Mouse (Mus musculus): ENCODE measurements around the gene Tanc1.
A peak's percentile ranks its signal among the peaks of the same experiment; 100 is the strongest.

Gene Tanc1

DNA sequence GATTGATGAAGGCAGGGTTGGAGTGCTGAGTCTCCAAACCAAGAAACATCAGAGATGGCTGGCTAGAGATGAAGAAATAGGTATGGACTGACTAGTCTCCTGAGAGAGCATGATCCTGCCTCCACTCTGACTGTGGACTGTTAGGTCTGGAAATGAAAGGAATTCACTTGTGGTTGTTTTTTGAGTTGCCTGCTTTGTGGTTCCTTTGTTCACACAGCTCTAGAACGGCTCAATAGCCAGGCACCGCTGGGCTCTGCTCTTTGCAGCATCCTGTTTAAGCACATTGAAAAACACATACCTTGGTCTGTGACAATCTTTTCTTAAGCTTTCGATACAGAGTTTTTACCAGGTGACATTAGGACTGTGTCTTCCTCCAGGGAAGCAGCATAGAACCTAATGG is 104.6 kb downstream of the Tanc1 start:
- no peak for DNase-seq (ENCODE audit: low spot score in 2 of 2)

DNA sequence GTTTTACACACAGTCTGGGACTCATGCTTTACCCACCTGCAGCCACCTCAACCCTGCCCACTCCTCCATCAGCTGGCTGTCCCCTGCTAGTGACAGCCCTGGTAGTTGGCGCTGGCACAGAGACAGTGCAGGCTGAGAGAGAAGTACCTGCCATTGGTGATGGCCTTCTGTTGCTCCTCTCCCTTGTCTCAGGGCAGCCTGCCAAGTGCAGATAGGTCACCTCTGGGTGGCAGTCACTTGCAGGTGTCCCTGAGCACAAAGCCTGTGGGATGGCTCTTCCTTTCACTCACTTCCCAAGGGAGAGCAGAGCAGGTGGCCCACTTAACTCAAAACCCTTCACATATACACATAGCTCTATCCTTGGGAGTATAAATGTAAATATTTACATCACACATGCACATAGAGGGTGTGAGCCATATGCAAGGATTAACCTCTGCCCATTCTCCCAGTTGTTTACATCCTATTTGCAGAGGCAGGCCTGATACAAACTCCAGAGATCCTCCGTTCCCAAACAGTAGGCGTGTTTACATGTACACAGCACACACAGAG is 106.0 kb downstream of the Tanc1 start:
- no peak for DNase-seq (ENCODE audit: low spot score in 2 of 2)

DNA sequence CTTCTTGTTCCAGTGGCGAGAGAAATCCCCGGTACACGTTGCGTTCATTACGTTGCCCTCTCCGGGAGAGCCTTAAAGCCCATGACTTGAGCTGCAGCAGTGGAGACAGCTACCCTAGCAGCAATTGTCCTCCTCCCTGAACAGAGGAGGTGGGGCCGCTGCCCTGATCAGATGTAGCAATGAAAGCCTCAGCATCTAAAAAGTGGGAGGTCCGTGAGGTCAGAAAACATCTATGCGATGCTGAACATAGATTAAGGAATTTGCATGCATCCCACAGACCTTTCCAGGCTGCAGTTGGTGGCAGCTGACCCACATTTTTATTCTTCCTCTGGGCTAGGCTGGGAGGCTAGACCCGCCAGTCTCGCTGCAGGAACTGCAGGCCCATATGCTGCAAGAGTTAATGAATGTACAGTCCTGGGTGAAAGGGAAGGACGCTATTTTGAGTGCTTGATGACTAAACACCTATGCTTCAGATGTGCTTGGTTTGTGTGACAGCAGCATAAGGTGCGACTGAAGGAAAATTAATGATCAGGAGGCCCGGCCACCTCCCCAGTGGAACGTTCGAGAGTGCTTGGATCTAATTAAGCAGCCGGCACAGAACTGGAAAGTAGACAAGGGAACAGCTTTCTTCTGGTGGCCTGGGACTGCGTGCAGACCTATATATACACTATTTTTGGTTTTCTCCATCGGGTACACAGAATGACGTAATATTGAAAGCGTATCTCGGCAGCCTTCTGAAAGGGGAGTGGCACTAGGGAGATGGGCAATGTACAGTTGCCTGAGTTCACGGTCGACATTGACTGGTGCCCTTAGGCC is 107.0 kb downstream of the Tanc1 start:
- no peak for DNase-seq (ENCODE audit: low spot score in 2 of 2)

- no peak for DNase-seq (ENCODE audit: low spot score in 2 of 2)
Measured at GRCm38 (mm10) chr2:59719831-59720230, 108.0 kb downstream of the Tanc1 start.

GRCm38 (mm10) chr2:59721119-59721518 is 109.3 kb downstream of the Tanc1 start:
- DNase-seq (ENCODE audit: low spot score in 2 of 2), result no peak

DNA sequence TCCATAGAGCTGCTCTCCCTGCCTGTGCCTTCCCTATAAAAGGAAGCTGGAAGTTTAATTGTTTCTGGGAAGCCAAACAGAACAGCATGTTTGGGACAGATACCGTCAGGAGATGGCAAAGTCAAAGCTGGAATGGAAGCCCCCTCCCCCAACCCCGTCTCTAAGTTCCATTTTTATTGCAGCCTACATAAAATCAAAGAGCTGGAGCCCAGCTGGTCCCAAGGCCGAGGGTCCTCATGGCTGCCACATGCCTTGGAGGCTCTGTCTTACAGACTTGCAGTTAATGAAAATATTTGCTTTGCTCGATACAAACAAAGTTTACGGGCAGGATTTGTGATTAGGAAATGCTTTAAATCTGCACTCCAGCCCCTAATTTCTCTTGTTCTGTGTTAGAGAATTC is 109.9 kb downstream of the Tanc1 start:
- DNase-seq (ENCODE audit: low spot score in 2 of 2), result no peak

DNA sequence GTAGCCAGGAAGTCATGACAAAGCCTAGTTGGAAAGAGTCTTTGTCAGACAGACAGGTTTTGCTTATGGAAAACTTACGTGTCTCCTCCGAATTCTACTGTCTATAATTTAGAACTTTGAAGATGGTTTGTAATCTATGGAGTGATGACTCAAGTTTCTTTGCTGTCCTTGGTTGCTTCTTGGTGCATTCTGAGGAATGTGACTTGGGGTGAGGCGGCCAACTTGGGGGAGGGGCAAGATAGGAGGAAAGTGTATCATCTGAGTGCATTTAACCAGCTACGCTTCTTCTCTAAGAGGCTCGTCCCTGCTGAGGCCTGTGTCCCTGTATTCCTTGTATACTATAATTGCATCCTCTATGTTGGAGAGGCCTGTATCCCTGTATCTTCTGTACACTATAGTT is 111.5 kb downstream of the Tanc1 start:
- DNase-seq (ENCODE audit: low spot score in 2 of 2), result no peak

DNA sequence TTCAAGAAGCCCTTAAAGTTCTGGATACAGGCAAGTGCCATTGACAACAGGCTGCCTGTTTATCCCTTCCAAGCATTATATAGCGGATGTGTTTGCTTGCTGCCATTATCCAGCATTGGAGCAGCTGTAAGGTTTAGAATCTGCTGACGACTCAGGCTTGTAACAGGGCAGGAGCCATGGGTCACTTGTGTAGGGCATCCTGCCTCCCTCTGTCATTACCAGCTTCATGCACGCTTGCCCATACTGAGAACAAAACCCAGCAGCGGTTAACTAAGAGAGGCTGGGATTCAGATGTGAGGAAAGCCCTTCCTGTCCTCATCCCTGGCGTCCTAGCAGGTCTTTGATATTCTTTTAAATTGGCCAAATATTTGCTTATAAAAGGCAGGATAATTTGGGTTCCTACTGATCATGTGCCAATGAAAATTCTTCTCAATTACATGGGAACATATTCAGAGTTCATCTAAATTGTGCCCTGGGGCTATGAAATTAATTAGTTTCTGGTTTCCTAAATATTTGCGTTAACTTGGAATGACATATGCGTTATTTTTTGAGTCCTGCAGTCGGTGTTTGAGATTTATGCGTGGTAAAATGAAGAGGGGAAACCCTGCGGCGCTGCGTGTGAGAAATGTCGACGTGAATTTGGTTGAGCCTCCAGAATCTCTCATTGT is 113.8 kb downstream of the Tanc1 start:
- no peak for DNase-seq (ENCODE audit: low spot score in 2 of 2)

DNA sequence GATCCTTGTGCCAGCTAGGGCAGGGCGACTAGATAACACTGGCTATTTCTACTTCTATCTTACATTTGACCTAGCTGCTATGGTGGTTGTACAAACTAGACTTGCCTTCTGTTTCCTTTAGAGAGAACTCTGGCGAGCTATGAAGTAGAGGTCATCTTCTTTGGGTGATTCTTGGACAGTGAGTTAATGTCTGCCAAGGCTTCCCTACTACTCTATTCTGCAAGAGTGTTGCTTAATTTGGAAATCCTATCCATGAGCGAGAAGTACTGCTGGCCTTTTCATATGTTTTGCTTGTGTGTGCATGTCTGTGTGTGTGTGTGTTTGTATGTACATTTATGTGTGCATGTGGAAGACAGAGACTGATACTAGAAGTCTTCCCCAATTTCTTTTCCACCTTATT is 120.0 kb downstream of the Tanc1 start:
- DNase-seq (ENCODE audit: low spot score in 2 of 2), result no peak

DNA sequence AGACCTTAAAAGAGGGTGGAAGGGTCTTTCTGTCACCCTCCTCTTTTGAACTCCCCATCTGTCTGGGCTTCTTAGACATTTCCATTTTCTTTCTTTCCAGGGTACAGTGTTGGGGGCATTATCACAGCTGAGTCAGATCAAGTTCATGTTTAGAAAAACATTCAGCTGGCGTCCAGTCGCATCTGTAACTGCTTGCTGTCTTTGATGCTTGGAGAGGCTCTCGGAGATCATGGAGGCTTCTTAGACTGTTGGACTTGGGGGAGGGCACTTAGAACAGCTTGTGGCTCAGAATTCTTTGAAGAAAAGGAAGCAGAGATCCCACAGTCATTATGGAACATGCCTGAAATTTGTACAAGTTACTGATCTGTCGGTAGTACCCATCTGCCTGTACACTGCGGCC is 121.6 kb downstream of the Tanc1 start:
- DNase-seq (ENCODE audit: low spot score in 2 of 2), result no peak

GRCm38 (mm10) chr2:59736401-59736898 is 124.6 kb downstream of the Tanc1 start:
- DNase-seq (ENCODE audit: low spot score in 2 of 2), result peak in 1 of 2 experiments; percentile 17

DNA sequence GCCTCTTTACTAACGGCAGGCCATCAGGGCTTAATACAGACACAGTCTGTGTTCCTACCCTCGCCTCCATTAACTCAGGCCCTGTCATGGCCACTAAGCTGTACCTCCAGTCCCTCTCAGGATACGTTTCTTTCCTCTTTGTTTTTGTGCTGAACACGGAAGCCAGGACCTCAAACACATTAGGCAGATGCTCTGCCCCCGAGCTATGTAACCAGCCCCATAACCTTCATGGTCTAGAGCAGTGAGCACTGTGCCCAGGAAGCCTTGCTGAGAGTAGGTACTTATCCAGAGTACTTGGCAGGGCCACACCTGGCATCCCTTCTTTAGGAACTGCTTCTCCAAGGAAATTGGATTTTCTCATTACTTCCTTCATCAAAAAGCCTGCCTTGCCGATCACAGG is 125.5 kb downstream of the Tanc1 start:
- DNase-seq (ENCODE audit: low spot score in 2 of 2), result no peak

GRCm38 (mm10) chr2:59738356-59738755 is 126.5 kb downstream of the Tanc1 start:
- no peak for DNase-seq (ENCODE audit: low spot score in 2 of 2)

DNA sequence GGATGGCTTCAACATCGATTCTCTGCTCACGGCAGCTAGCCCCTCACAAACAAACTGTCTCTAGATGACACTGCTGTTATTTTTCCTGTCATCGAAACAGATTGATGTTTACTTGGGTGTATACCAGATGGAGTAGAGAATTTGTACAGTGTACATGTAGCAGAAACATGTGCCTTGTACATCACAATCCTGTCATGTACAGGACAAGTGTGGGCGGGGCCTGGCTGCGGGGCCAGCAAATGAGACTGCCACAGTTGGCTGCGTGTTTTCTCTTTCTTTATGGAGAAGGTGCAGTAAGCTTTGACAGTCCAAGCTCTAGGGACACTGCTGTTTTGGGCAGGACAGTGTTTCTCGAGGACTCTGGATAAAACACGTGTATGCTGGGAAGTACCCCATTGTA is 127.2 kb downstream of the Tanc1 start:
- no peak for DNase-seq (ENCODE audit: low spot score in 2 of 2)

DNA sequence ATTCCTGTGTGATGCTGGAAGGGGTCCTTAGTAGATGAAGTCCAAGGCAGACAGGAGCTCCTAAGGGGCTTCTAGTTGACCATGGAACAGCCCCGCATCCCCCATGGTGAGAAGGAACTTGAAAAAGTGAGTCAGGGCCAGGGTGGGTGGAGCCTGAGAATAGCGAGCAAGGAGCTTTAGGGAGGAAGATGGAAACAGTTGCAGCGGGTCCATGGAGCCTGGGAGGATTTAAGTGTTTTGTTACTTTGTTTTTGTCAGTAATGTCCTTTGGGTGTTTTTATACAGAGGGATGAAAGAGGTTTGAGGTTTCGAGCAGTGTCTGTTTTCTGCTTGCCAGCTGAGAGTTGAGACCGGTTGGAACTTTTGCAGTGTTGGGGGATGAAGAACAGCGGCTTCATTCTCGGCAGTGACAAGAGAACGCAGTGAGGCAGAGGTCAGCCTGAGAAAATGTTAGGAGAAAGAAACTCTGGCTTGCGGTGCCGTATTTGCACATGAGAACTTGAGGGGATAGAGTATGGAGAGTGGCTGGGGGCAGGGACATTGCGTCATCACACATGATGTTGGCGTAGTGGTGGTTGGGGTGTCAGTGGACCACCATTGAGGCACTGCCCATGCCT is 130.8 kb downstream of the Tanc1 start:
- DNase-seq (ENCODE audit: low spot score in 2 of 2), result no peak

GRCm38 (mm10) chr2:59745428-59745827 is 133.6 kb downstream of the Tanc1 start:
- peak; percentile 52 to 76 for DNase-seq (ENCODE audit: low spot score in 2 of 2)

DNA sequence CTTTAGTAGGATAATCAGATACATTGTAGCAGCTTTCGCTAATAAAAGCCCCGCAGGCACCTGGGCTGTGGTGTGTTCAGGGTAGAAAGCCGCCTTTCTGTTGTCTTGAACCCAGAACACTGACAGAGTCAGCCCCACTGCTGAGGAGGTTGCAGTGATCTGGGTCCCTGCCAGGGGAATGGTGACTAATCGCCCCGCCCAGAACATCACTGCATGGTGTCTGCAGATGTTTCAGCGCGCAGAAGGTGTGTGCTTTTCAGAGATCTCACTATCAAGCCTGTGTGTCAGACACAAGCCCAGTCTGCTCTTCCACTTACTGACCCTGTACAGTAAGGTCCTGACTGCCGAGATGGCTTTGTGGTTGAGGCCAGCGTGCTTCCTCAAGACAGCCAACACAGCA is 134.2 kb downstream of the Tanc1 start:
- no peak for DNase-seq (ENCODE audit: low spot score in 2 of 2)

- DNase-seq (ENCODE audit: low spot score in 2 of 2), result no peak
Measured at GRCm38 (mm10) chr2:59747757-59748156, 135.9 kb downstream of the Tanc1 start.

- DNase-seq (ENCODE audit: low spot score in 2 of 2), result no peak
Measured at GRCm38 (mm10) chr2:59749371-59749770, 137.5 kb downstream of the Tanc1 start.

- DNase-seq (ENCODE audit: low spot score in 2 of 2), result no peak
Measured at GRCm38 (mm10) chr2:59751172-59751571, 139.3 kb downstream of the Tanc1 start.

GRCm38 (mm10) chr2:59752148-59752547 is 140.3 kb downstream of the Tanc1 start:
- no peak for DNase-seq (ENCODE audit: low spot score in 2 of 2)

GRCm38 (mm10) chr2:59752766-59753165 is 140.9 kb downstream of the Tanc1 start:
- no peak for DNase-seq (ENCODE audit: low spot score in 2 of 2)
